Mouse (Mus musculus): Measurements from ENCODE around the gene Tnpo3. TPM values are rescaled to one million over a fixed set of nuclear protein-coding genes. Genes with fewer than 3 reads are reported as not detected.
"Not testable (repeated sequence)": the region's sequence is repeated elsewhere in the genome, so short reads cannot be mapped to it uniquely, and the experiment has no call there.

The Tnpo3 gene
- total and polyA plus RNA-seq, 3 experiments: 32.7 to 44.1 (median 43.0) TPM

DNA sequence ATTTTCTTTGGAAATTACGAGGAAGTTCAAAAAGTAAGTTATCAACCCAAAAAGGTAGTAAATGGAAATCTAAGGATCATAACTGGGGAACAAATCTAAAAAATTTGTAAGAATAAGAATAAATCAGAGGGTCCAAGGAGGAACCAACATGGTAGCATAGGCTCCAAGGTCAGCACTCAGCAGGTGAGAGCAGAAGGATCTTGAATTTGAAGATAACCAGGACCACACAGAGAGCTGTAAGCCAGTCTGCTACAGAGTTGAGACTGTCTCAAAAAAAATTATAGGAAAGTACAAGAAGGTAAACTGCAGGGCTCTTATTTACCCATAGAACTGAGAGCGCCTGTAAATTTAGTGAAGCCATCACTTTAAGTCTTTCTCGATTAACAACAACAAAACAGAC is 28.5 kb downstream of the Tnpo3 start:
- intact Hi-C loops (cut with DNase I): no loop called here
- DNase-seq: no peak
- Histone ChIP-seq H3K27me3 (ENCODE audit: control insufficient read depth, insufficient read depth, low read length) (no peaks in the 10 kb centered on the region), H3K4me3 (no peak overlapping the region), H3K79me2 (replicated peaks; ENCODE audit: control insufficient read depth, insufficient read depth, low read length) (no peaks in the 10 kb centered on the region), H3K9ac (ENCODE audit: low read depth, low read length) (no peak overlapping the region), H3K27ac (no peak overlapping the region), H3K36me3 (ENCODE audit: control insufficient read depth, insufficient read depth, low read length) (peaks cover 4% of the 10 kb centered on the region), H3K4me1 (ENCODE audit: control insufficient read depth, insufficient read depth, low read length) (no peaks in the 10 kb centered on the region)
- WGBS: 97% methylated on average over 3 of the region's 3 CpGs
- no peak for TF ChIP-seq EP300 (IDR thresholded peaks at IDR 0.05; ENCODE audit: insufficient read depth, low read depth, low read length)
- no peak for TF ChIP-seq POLR2A (IDR thresholded peaks at IDR 0.05; ENCODE audit: insufficient read depth, low read depth, low read length)
- no peak for TF ChIP-seq CTCF (IDR thresholded peaks at IDR 0.05)

DNA sequence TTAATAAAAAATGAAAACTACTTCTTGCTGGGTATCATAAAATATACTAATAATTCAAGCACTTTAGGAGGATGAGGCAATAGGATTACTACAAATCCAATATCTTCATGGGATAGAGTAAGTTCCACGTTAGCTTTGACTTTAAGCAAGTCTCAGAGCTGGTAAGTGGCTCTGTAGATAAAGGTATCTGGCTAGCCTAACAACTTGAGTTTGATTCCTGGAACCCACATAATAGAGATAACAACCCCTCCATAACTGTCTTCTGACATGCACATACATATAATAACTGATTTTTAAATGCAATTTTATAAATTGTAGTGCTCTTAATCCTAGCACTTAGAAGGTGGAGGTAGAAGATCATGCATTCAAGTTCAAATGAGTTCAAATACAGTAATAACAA is 28.9 kb downstream of the Tnpo3 start:
- 76% methylated on average over 1 of the region's 1 CpGs for WGBS
- Histone ChIP-seq H3K4me3 (no peak overlapping the region), H3K36me3 (ENCODE audit: control insufficient read depth, insufficient read depth, low read length) (peaks cover 1% of the 10 kb centered on the region), H3K9ac (ENCODE audit: low read depth, low read length) (no peak overlapping the region), H3K27ac (no peak overlapping the region), H3K27me3 (ENCODE audit: control insufficient read depth, insufficient read depth, low read length) (no peaks in the 10 kb centered on the region), H3K79me2 (replicated peaks; ENCODE audit: control insufficient read depth, insufficient read depth, low read length) (no peaks in the 10 kb centered on the region), H3K4me1 (ENCODE audit: control insufficient read depth, insufficient read depth, low read length) (no peaks in the 10 kb centered on the region)
- no peak for DNase-seq
- intact Hi-C loops (cut with DNase I): no loop called here
- TF ChIP-seq EP300 (IDR thresholded peaks at IDR 0.05; ENCODE audit: insufficient read depth, low read depth, low read length) (no peak), POLR2A (IDR thresholded peaks at IDR 0.05; ENCODE audit: insufficient read depth, low read depth, low read length) (no peak), CTCF (IDR thresholded peaks at IDR 0.05) (no peak)

DNA sequence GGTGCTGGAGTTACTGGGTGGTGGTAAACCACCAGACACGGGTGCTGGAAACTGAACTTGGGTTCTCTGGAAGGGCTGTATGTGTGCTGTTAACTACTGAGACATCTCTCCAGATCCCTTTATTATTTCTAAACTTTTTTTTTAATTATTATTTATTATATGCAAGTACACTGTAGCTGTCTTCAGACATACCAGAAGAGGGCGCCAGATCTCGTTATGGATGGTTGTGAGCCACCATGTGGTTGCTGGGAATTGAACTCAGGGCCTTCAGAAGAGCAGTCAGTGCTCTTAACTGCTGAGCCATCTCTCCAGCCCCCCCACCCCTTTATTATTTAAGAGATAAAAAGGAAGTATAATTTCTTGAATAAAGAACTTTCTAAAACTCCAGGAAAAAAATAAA is 33.3 kb downstream of the Tnpo3 start:
- H3K9ac ChIP-seq (ENCODE audit: low read depth, low read length); DNase-seq; H3K79me2 ChIP-seq (replicated peaks; ENCODE audit: control insufficient read depth, insufficient read depth, low read length); H3K4me3 ChIP-seq; H3K36me3 ChIP-seq (ENCODE audit: control insufficient read depth, insufficient read depth, low read length); H3K4me1 ChIP-seq (ENCODE audit: control insufficient read depth, insufficient read depth, low read length); intact Hi-C loops (cut with DNase I); H3K27ac ChIP-seq; H3K27me3 ChIP-seq (ENCODE audit: control insufficient read depth, insufficient read depth, low read length): not testable (repeated sequence)
- peak; percentile 41 for TF ChIP-seq CTCF (IDR thresholded peaks at IDR 0.05)
- WGBS: 86% methylated on average over 3 of the region's 3 CpGs

DNA sequence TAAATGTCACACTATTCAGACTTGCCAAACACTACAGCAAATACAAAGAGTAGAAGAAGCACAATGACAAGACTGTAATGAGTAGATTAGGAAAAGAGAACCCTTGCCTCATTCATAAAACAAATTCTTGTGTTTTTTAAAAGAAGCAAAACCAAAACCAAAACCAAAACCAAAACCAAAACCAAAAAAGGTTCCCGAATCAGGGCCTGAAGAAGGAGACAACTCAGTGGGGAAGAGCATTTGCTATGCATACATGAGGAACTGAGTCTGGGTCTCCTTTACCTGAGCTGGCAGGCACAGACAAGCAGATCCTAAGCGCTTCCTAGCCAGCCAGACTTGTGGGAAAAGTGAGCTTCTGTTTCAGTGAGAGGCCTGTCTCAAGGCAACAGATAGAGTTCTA is 52.6 kb downstream of the Tnpo3 start:
- Histone ChIP-seq H3K36me3 (ENCODE audit: control insufficient read depth, insufficient read depth, low read length) (peaks cover 2% of the 10 kb centered on the region), H3K9ac (ENCODE audit: low read depth, low read length) (no peak overlapping the region), H3K27me3 (ENCODE audit: control insufficient read depth, insufficient read depth, low read length) (no peaks in the 10 kb centered on the region), H3K27ac (no peak overlapping the region), H3K4me3 (no peak overlapping the region), H3K4me1 (ENCODE audit: control insufficient read depth, insufficient read depth, low read length) (no peaks in the 10 kb centered on the region), H3K79me2 (replicated peaks; ENCODE audit: control insufficient read depth, insufficient read depth, low read length) (no peaks in the 10 kb centered on the region)
- intact Hi-C loops (cut with DNase I): no loop called here
- no peak for TF ChIP-seq CTCF (IDR thresholded peaks at IDR 0.05)
- TF ChIP-seq POLR2A (IDR thresholded peaks at IDR 0.05; ENCODE audit: insufficient read depth, low read depth, low read length): no peak
- TF ChIP-seq EP300 (IDR thresholded peaks at IDR 0.05; ENCODE audit: insufficient read depth, low read depth, low read length): no peak
- 88% methylated on average over 2 of the region's 2 CpGs for WGBS
- DNase-seq: no peak

DNA sequence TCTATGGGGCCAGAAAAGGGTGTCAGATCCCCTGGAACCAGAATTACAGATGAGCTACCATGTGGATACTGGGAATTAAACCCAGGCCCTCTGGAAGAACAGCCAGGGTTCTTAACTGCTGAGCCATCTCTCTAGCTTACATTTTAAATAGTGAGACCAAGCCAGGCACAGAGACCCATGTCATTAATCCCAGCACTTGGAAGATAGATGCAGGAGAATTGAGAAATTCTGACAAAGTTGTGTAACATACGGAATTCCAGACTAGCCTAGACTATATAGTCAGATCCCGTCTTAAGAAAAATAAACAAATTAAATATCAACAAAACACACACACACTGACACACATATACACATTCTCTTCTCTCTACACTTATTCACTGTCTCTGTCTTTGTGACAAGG is 57.2 kb downstream of the Tnpo3 start:
- intact Hi-C loops (cut with DNase I): no loop called here
- Histone ChIP-seq H3K4me1 (ENCODE audit: control insufficient read depth, insufficient read depth, low read length) (no peaks in the 10 kb centered on the region), H3K27ac (no peak overlapping the region), H3K79me2 (replicated peaks; ENCODE audit: control insufficient read depth, insufficient read depth, low read length) (no peaks in the 10 kb centered on the region), H3K4me3 (no peak overlapping the region), H3K27me3 (ENCODE audit: control insufficient read depth, insufficient read depth, low read length) (no peaks in the 10 kb centered on the region), H3K9ac (ENCODE audit: low read depth, low read length) (no peak overlapping the region), H3K36me3 (ENCODE audit: control insufficient read depth, insufficient read depth, low read length) (peaks cover 2% of the 10 kb centered on the region)
- 95% methylated on average over 2 of the region's 2 CpGs for WGBS
- DNase-seq: no peak
- TF ChIP-seq EP300 (IDR thresholded peaks at IDR 0.05; ENCODE audit: insufficient read depth, low read depth, low read length): no peak
- TF ChIP-seq CTCF (IDR thresholded peaks at IDR 0.05): no peak
- no peak for TF ChIP-seq POLR2A (IDR thresholded peaks at IDR 0.05; ENCODE audit: insufficient read depth, low read depth, low read length)

DNA sequence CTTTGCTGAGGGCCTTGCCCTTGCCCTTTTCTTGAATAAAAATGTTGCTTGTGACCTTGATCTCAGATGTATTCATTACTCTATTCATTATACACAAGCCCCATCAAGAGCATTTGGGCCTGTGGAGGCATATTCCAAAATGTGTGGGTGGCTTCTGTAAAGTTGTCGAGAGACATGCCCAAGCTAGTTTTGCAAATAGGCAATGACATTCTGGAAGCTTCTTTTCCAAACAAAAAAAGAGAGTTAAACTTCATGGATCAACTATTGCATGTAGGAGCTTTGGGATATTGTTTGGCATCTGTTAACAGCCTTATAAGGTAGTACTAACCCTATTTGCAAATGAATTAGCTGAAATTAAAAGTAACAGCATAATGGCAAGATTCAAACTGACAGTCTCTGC is 61.6 kb downstream of the Tnpo3 start:
- Histone ChIP-seq H3K9ac (ENCODE audit: low read depth, low read length) (no peak overlapping the region), H3K4me1 (ENCODE audit: control insufficient read depth, insufficient read depth, low read length) (no peaks in the 10 kb centered on the region), H3K79me2 (replicated peaks; ENCODE audit: control insufficient read depth, insufficient read depth, low read length) (no peaks in the 10 kb centered on the region), H3K27ac (no peak overlapping the region), H3K27me3 (ENCODE audit: control insufficient read depth, insufficient read depth, low read length) (no peaks in the 10 kb centered on the region), H3K36me3 (ENCODE audit: control insufficient read depth, insufficient read depth, low read length) (peaks cover 4% of the 10 kb centered on the region), H3K4me3 (no peak overlapping the region)
- no peak for TF ChIP-seq EP300 (IDR thresholded peaks at IDR 0.05; ENCODE audit: insufficient read depth, low read depth, low read length)
- TF ChIP-seq POLR2A (IDR thresholded peaks at IDR 0.05; ENCODE audit: insufficient read depth, low read depth, low read length): no peak
- no peak for TF ChIP-seq CTCF (IDR thresholded peaks at IDR 0.05)
- no peak for DNase-seq
- intact Hi-C loops (cut with DNase I): no loop called here
- 91% methylated on average over 1 of the region's 1 CpGs for WGBS
